Mouse (Mus musculus) mouse embryonic stem cell (cell line): ENCODE measurements at regions not wholly inside any gene's neighbourhood (a gene's known extent, or its start where the extent isn't known, plus 50 kb on each side); places are given as distances from the start of the nearest gene placed in this dataset.

ENCODE experiments used
- in situ Hi-C, 2 experiments: fragments of 300-500 bp; cut with MboI; formaldehyde crosslinking; loops; 1 replicate in 1 of 2; 3 replicates in 1 of 2; pipeline ENCODE4 v1.14.3; 2019 to 2020; ENCODE audit warnings: low sequenced_read_pairs in 2 of 2, low pct_unique_long_range_greater_than_20kb in 1 of 2, mixed read lengths in 1 of 2; ENCODE audit not compliant: unreplicated experiment in 1 of 2

GRCm38 (mm10) chr7:145015463-145016085, 75.8 kb upstream of the Ccnd1 start:
- in situ Hi-C loops, result no loop called here

- in situ Hi-C loops, result no loop called here
These were observed 71.0 kb upstream of the Ccnd1 start for GRCm38 (mm10) chr7:145010757-145011156.

- in situ Hi-C loops, result no loop called here
These were observed 70.3 kb upstream of the Ccnd1 start for GRCm38 (mm10) chr7:145010004-145010403.

- in situ Hi-C loops, result no loop called here
These were observed 69.1 kb upstream of the Ccnd1 start for GRCm38 (mm10) chr7:145008662-145009333.

GRCm38 (mm10) chr7:145007216-145007615, 67.5 kb upstream of the Ccnd1 start:
- in situ Hi-C loops, result no loop called here

GRCm38 (mm10) chr7:145001503-145002084, 61.9 kb upstream of the Ccnd1 start:
- in situ Hi-C loops, result no loop called here

- in situ Hi-C loops, result no loop called here
These were observed 60.0 kb upstream of the Ccnd1 start for GRCm38 (mm10) chr7:144999741-145000140.

GRCm38 (mm10) chr7:144996847-144997246, 57.1 kb upstream of the Ccnd1 start:
- in situ Hi-C loops, result no loop called here

- in situ Hi-C loops, result no loop called here
These were observed 54.5 kb upstream of the Ccnd1 start for GRCm38 (mm10) chr7:144994229-144994628.

- in situ Hi-C loops, result no loop called here
These were observed 53.8 kb upstream of the Ccnd1 start for GRCm38 (mm10) chr7:144993566-144993965.

- in situ Hi-C loops, result no loop called here
These were observed 52.0 kb upstream of the Ccnd1 start for GRCm38 (mm10) chr7:144991760-144992159.
